Mouse (Mus musculus) thymus, postnatal 4 days (tissue): ENCODE results near the gene Defb10.
"Not testable (repeated sequence)": the region's sequence is repeated elsewhere in the genome, so short reads cannot be mapped to it uniquely, and the experiment has no call there.

ENCODE experiments used
- DNase-seq: peaks from one replicate; pipeline ENCODE4 v3.0.0; 2021

The Defb10 gene

DNA sequence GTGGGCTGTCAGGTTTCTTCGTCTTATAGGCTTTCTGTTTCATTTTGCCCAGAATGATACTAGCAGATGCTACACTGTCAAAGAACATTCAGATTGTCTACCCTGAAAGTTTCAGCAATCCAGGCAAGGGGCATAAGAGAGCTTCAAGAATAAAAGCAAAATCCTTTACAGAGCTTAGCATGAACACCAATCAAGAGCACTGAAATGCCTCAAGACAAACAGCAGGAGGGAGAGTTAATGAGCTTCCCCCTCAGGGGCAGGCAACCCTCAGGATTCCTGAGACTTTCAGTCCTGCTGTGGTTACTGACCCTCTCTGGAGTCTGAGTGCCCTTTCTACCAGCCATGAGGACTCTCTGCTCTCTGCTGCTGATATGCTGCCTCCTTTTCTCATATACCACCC is at the start of gene Defb10:
Gene Defb10, plus strand, starts transcription at position 316 of the 400 bp plus-strand sequence.
- not testable (repeated sequence) for DNase-seq

DNA sequence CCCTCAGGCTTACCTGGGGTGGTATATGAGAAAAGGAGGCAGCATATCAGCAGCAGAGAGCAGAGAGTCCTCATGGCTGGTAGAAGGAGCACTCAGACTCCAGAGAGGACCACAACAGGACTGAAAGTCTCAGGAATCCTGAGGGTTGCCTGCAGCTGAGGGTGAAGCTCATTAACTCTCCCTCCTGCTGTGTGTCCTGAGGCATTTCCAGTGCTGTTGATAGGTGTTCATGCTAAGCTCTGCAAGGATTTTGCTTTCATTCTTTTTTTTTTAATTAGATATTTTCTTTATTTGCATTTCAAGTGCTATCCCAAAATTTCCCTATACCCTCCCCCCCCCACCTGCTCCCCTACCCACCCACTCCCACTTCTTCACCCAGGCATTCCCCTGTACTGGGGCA is 26.6 kb downstream of the Defb10 start, which contains the start of gene Defb9:
Gene Defb9, minus strand, starts transcription at position 101 of the 400 bp plus-strand sequence.
- not testable (repeated sequence) for DNase-seq

DNA sequence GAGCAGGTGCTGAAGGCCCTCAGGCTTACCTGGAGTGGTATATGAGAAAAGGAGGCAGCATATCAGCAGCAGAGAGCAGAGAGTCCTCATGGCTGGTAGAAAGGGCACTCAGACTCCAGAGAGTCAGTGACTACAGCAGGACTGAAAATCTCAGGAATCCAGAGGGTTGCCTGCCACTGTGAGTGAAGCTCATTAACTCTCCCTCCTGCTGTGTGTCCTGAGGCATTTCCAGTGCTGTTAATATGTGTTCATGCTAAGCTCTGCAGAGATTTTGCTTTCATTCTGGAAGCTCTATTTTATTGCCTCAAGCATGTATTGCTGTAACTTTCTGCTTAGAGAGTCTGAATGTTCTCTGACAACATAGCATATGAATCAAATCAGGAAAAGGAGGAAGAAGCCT is 47.6 kb downstream of the Defb10 start, which contains the start of gene Defb11:
Gene Defb11, minus strand, starts transcription at position 123 of the 400 bp plus-strand sequence.
- DNase-seq: not testable (repeated sequence)
